Mouse (Mus musculus) liver, embryonic 16.5 days (tissue): ENCODE measurements around the gene Tspear. TPM values are rescaled to one million over a fixed set of nuclear protein-coding genes. Genes with fewer than 3 reads are reported as not detected.

Experiments
- ATAC-seq: fragments of 200-750 bp; cut with Nextera tagmentation; 2 replicates; pipeline ENCODE4 v1.8.0; 2017; ENCODE audit warnings: low read depth, mild to moderate bottlenecking, moderate number of reproducible peaks, moderate library complexity
- H3K27ac ChIP-seq: fragments of 300-500 bp; sonication (generic); 2 replicates; pipeline ENCODE4 v1.5.1; 2014; ENCODE audit warnings: mild to moderate bottlenecking, low read length
- H3K27me3 ChIP-seq: fragments of 300-500 bp; sonication (generic); 2 replicates; pipeline ENCODE4 v1.6.1; 2014; ENCODE audit warnings: low read depth, low read length, mixed read lengths; ENCODE audit not compliant: control insufficient read depth, insufficient read depth
- H3K36me3 ChIP-seq: fragments of 300-500 bp; sonication (generic); 2 replicates; pipeline ENCODE4 v1.6.1; 2014; ENCODE audit warnings: mild to moderate bottlenecking; ENCODE audit not compliant: control insufficient read depth, insufficient read depth
- H3K4me1 ChIP-seq: fragments of 300-500 bp; sonication (generic); 2 replicates; pipeline ENCODE4 v1.6.1; 2014; ENCODE audit warnings: low read depth, low read length, mixed read lengths; ENCODE audit not compliant: control insufficient read depth
- H3K4me2 ChIP-seq: fragments of 300-500 bp; sonication (generic); 2 replicates; pipeline ENCODE4 v1.6.1; 2014; ENCODE audit warnings: low read depth, low read length, mixed read lengths
- H3K4me3 ChIP-seq: fragments of 300-500 bp; sonication (generic); 2 replicates; pipeline ENCODE4 v1.5.1; 2014; ENCODE audit warnings: low read depth, mild to moderate bottlenecking, low read length
- H3K9ac ChIP-seq: fragments of 300-500 bp; sonication (generic); 2 replicates; pipeline ENCODE4 v1.6.1; 2014; ENCODE audit warnings: low read depth, low read length
- H3K9me3 ChIP-seq: fragments of 300-500 bp; sonication (generic); replicated peaks from 2 replicates; pipeline ENCODE4 v1.6.1; 2016; ENCODE audit warnings: low read length; ENCODE audit not compliant: control insufficient read depth
- WGBS: fragments of 180-500 bp; shearing (Covaris S2); extraction: QIAGEN DNeasy Blood & Tissue Kit; methylation state at CpG from one replicate; pipeline ENCODE4 v1.1.7; 2014; ENCODE audit not compliant: insufficient replicate concordance; 5-methylcytosine and 5-hydroxymethylcytosine counted together
- polyA plus RNA-seq: library from polyadenylated mRNA; unstranded; fragments of >200 nt; fragmentation: Nextera tagmentation; extraction: Ambion mirVana; gene quantifications from 2 replicates; pipeline ENCODE4 v1.2.1, GENCODE M21; 2015

The Tspear gene
- 0.05 TPM in 1 of 2 replicates, not detected in the other for polyA plus RNA-seq

GRCm38 (mm10) chr10:77685895-77686664 is at the start of gene Tspear:
Gene Tspear, plus strand, starts transcription at chr10:77686569.
- Histone ChIP-seq H3K4me2 (no peak within 1 kb of the TSS), H3K9me3 (no peaks in the 10 kb centered on the region), H3K27me3 (peaks cover 42% of the 10 kb centered on the region), H3K9ac (no peak within 1 kb of the TSS), H3K36me3 (no peaks in the 10 kb centered on the region), H3K4me1 (no peaks in the 10 kb centered on the region), H3K27ac (no peak within 1 kb of the TSS), H3K4me3 (no peak within 1 kb of the TSS)
- ATAC-seq, result no peak
- 5% methylated on average over 22 of the region's 22 CpGs for WGBS

GRCm38 (mm10) chr10:77638956-77639355 is 47.4 kb upstream of the Tspear start:
- ATAC-seq, result no peak
- peaks cover 21% of the 10 kb centered on the region for H3K36me3 ChIP-seq
- no peak overlapping the region for H3K9ac ChIP-seq
- WGBS, result 83% methylated on average over 6 of the region's 6 CpGs
- H3K9me3 ChIP-seq, result no peaks in the 10 kb centered on the region
- peaks cover 9% of the 10 kb centered on the region for H3K4me1 ChIP-seq
- H3K27me3 ChIP-seq, result no peaks in the 10 kb centered on the region
- no peak overlapping the region for H3K4me2 ChIP-seq
- no peak overlapping the region for H3K27ac ChIP-seq
- H3K4me3 ChIP-seq, result no peak overlapping the region

GRCm38 (mm10) chr10:77643160-77643559 is 43.2 kb upstream of the Tspear start:
- Histone ChIP-seq H3K4me2 (no peak overlapping the region), H3K27ac (no peak overlapping the region), H3K36me3 (peaks cover 27% of the 10 kb centered on the region), H3K4me3 (no peak overlapping the region), H3K4me1 (no peaks in the 10 kb centered on the region), H3K9me3 (no peaks in the 10 kb centered on the region), H3K27me3 (no peaks in the 10 kb centered on the region), H3K9ac (no peak overlapping the region)
- ATAC-seq, result no peak
- 56% methylated on average over 7 of the region's 7 CpGs for WGBS

GRCm38 (mm10) chr10:77645571-77645970 is 40.8 kb upstream of the Tspear start:
- Histone ChIP-seq H3K4me3 (no peak overlapping the region), H3K27me3 (no peaks in the 10 kb centered on the region), H3K36me3 (peaks cover 27% of the 10 kb centered on the region), H3K9ac (no peak overlapping the region), H3K4me2 (no peak overlapping the region), H3K27ac (no peak overlapping the region), H3K4me1 (no peaks in the 10 kb centered on the region), H3K9me3 (no peaks in the 10 kb centered on the region)
- WGBS, result 76% methylated on average over 5 of the region's 5 CpGs
- no peak for ATAC-seq

- no peaks in the 10 kb centered on the region for H3K4me1 ChIP-seq
- H3K4me3 ChIP-seq, result no peak overlapping the region
- 33% methylated on average over 1 of the region's 1 CpGs for WGBS
- H3K9ac ChIP-seq, result no peak overlapping the region
- H3K4me2 ChIP-seq, result no peak overlapping the region
- no peaks in the 10 kb centered on the region for H3K9me3 ChIP-seq
- no peak overlapping the region for H3K27ac ChIP-seq
- peaks cover 21% of the 10 kb centered on the region for H3K36me3 ChIP-seq
- ATAC-seq, result no peak
- no peaks in the 10 kb centered on the region for H3K27me3 ChIP-seq
These were observed 38.9 kb upstream of the Tspear start for GRCm38 (mm10) chr10:77647461-77647860.

GRCm38 (mm10) chr10:77647901-77648300 is 38.5 kb upstream of the Tspear start:
- H3K4me3 ChIP-seq, result no peak overlapping the region
- H3K27me3 ChIP-seq, result no peaks in the 10 kb centered on the region
- no peak overlapping the region for H3K9ac ChIP-seq
- H3K9me3 ChIP-seq, result no peaks in the 10 kb centered on the region
- H3K27ac ChIP-seq, result no peak overlapping the region
- no peak for ATAC-seq
- no peak overlapping the region for H3K4me2 ChIP-seq
- 73% methylated on average over 8 of the region's 8 CpGs for WGBS
- H3K36me3 ChIP-seq, result peaks cover 21% of the 10 kb centered on the region
- no peaks in the 10 kb centered on the region for H3K4me1 ChIP-seq

GRCm38 (mm10) chr10:77652046-77652445 is 34.3 kb upstream of the Tspear start:
- no peaks in the 10 kb centered on the region for H3K9me3 ChIP-seq
- 80% methylated on average over 9 of the region's 9 CpGs for WGBS
- H3K36me3 ChIP-seq, result no peaks in the 10 kb centered on the region
- H3K27me3 ChIP-seq, result no peaks in the 10 kb centered on the region
- no peak overlapping the region for H3K27ac ChIP-seq
- H3K4me1 ChIP-seq, result no peaks in the 10 kb centered on the region
- no peak for ATAC-seq
- H3K4me3 ChIP-seq, result no peak overlapping the region
- no peak overlapping the region for H3K4me2 ChIP-seq
- no peak overlapping the region for H3K9ac ChIP-seq

- Histone ChIP-seq H3K4me1 (no peaks in the 10 kb centered on the region), H3K9me3 (no peaks in the 10 kb centered on the region), H3K4me2 (no peak overlapping the region), H3K36me3 (no peaks in the 10 kb centered on the region), H3K9ac (no peak overlapping the region), H3K4me3 (no peak overlapping the region), H3K27me3 (no peaks in the 10 kb centered on the region), H3K27ac (no peak overlapping the region)
- no peak for ATAC-seq
- WGBS, result 40% methylated on average over 15 of the region's 15 CpGs
These were observed 27.9 kb upstream of the Tspear start for GRCm38 (mm10) chr10:77658286-77658994.
